Mouse (Mus musculus): ENCODE data around the gene Slc22a15. TPM values are rescaled to one million over a fixed set of nuclear protein-coding genes. Genes with fewer than 3 reads are reported as not detected.
A peak's percentile ranks its signal among the peaks of the same experiment; 100 is the strongest.

Gene Slc22a15
- polyA plus RNA-seq (2015; fragmentation: Nextera tagmentation; extraction: Ambion mirVana), result 4.5 and 5.4 TPM in 2 replicates

DNA sequence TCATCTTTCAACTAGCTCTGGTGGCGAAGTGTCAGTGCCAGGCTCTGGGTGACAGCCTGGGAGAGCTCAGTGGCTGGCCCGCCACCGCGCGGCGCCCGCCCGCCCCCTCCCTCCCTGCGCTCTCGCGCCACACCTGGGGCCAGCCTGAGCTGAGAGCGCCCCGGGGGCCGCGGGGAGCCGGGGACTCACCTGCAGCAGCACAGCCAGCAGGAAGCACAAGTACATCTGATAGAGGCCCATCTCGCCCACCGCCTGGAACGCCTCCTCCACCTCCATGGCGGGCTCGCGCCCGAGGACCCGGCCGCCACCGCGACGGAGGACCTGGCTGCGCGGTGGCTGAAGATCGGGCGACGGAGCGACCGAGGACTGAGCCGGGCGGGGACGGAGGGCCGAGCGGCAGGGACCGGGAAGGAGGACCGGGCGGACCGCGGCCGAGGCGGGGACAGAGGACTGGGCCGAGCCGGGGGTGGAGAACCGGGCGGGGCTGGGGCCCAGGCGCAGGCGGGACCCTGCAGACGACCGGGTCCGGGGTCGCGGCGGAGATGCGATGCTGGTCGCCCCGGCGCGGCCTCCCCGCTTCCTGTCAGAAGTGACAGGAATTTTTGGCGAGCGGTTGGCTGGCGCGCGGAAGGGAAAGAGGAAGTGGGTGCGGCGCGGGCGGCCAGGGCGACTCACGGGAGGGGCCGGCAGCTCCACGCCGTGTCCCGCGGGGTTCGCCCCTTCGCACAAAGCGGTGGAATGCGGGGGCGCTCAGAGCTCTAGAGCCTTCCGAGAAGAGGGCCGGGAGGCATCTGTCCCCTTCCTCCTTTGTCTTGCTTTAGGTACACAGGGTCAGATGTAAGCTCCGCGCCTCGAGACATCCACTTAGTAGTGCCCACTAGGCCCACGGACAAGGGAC lies at the start of gene Slc22a15:
Slc22a15 (minus strand) TSS at position 611 of the 898 bp plus-strand sequence.
- Histone ChIP-seq H3K4me3 (ENCODE audit: low read length) (peak within 1 kb of the TSS; percentile 92), H3K4me2 (ENCODE audit: low read length) (peak within 1 kb of the TSS; percentile 77), H3K27ac (ENCODE audit: low read depth, low read length) (peak within 1 kb of the TSS; percentile 96), H3K4me1 (ENCODE audit: control insufficient read depth, insufficient read depth, low read depth, low read length) (peaks cover 16% of the 10 kb centered on the region), H3K36me3 (ENCODE audit: control insufficient read depth, insufficient read depth, low read length) (no peaks in the 10 kb centered on the region), H3K9ac (ENCODE audit: low read depth, low read length) (peak within 1 kb of the TSS; percentile 99), H3K9me3 (ENCODE audit: control insufficient read depth, low read length) (no peaks in the 10 kb centered on the region), H3K27me3 (replicated peaks; ENCODE audit: control insufficient read depth, insufficient read depth, low read length) (no peaks in the 10 kb centered on the region)
- ATAC-seq, result peak; percentile 90
- WGBS, result under 1% methylated on average over 84 of the region's 92 CpGs

DNA sequence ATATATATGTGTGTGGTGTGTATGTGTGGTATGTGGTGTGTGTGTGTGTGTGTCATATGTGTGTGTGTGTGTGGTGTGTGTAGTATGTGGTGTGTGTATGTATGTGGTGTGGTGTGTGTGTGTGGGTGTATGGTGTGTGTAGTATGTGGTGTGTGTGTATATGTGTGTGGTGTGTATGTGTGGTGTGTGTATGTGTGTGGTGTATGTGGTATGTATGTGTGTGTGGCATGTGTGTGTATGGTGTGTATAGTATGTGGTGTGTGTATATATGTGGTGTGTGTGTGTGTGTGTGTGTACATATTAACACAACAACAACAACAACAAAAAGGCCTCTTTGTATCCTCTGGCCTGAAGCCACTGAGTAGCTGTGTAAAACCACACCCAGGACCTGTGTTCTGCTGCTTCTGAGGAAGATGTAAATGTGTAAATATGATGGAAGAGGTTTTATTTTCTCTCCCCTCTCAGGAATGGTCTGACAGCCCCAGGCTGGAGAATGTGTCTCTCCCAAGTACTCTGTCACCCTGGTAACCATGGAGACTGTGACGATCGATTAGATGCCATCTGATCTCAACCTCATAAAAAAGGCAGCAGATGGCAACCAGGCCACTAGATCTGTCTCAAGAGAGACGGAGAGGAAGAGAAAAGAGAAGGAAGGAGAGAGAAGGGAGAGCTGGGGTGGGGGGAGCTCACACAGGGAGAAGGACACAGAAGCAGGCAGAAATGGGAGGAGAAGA lies 42.7 kb upstream of the Slc22a15 start:
- peak; percentile 74 for ATAC-seq

DNA sequence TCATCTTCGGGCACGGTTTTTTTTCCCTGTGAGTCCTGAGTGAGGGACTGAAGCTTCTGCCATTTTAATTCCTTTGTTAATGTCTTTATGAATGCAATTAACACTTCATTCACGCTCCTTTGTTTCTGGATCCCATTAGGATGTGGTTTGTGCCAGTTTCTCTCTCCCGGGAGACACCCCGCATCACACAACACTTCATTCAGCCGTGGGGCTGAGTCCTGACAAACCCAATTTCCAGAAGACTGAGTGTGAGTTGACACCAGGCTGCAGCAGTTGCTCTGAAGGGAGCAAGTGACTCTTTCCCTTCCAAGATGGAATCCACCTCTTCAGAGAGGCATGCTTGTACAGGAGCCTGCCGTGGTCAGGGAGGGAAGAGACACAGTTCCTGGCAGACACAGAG lies 40.1 kb upstream of the Slc22a15 start:
- H3K36me3 ChIP-seq (ENCODE audit: control insufficient read depth, insufficient read depth, low read length), result no peaks in the 10 kb centered on the region
- no peak overlapping the region for H3K4me2 ChIP-seq (ENCODE audit: low read length)
- no peaks in the 10 kb centered on the region for H3K9me3 ChIP-seq (ENCODE audit: control insufficient read depth, low read length)
- no peak overlapping the region for H3K9ac ChIP-seq (ENCODE audit: low read depth, low read length)
- no peak overlapping the region for H3K4me3 ChIP-seq (ENCODE audit: low read length)
- WGBS, result 26% methylated on average over 7 of the region's 7 CpGs
- peaks cover 18% of the 10 kb centered on the region for H3K4me1 ChIP-seq (ENCODE audit: control insufficient read depth, insufficient read depth, low read depth, low read length)
- H3K27ac ChIP-seq (ENCODE audit: low read depth, low read length), result no peak overlapping the region
- H3K27me3 ChIP-seq (replicated peaks; ENCODE audit: control insufficient read depth, insufficient read depth, low read length), result no peaks in the 10 kb centered on the region
- ATAC-seq, result peak; percentile 43; the same call in 1 of the 2 replicates

More for the DNA sequence above, 42.7 kb upstream of the Slc22a15 start:
- WGBS, result 10% methylated on average over 3 of the region's 3 CpGs
- Histone ChIP-seq H3K27me3 (replicated peaks; ENCODE audit: control insufficient read depth, insufficient read depth, low read length) (no peaks in the 10 kb centered on the region), H3K9me3 (ENCODE audit: control insufficient read depth, low read length) (no peaks in the 10 kb centered on the region), H3K27ac (ENCODE audit: low read depth, low read length) (peak overlapping the region; percentile 71), H3K4me2 (ENCODE audit: low read length) (no peak overlapping the region), H3K4me1 (ENCODE audit: control insufficient read depth, insufficient read depth, low read depth, low read length) (peaks cover 18% of the 10 kb centered on the region), H3K36me3 (ENCODE audit: control insufficient read depth, insufficient read depth, low read length) (no peaks in the 10 kb centered on the region), H3K9ac (ENCODE audit: low read depth, low read length) (peak overlapping the region; percentile 28; the same call in 1 of the 2 replicates), H3K4me3 (ENCODE audit: low read length) (no peak overlapping the region)

DNA sequence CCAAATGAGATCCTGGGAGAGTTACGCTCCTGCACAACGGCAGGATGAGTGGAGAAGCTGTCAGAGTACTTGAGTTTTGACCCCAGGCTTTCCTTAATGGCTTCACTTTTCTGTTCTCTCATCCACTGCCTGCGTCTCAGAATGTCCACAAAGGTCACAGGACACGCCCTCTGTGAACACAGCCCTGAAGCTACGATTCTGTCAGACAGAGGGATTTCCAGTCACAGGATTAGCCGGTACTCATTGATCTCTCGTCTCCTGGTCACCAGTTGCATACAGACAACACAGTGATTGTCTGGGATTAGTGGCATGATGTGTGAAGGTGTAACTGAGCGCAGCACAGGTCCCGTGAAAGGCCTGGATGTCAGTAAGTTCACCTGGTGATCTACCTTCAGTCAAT lies 39.2 kb upstream of the Slc22a15 start:
- no peak for ATAC-seq
- Histone ChIP-seq H3K27ac (ENCODE audit: low read depth, low read length) (no peak overlapping the region), H3K27me3 (replicated peaks; ENCODE audit: control insufficient read depth, insufficient read depth, low read length) (no peaks in the 10 kb centered on the region), H3K4me1 (ENCODE audit: control insufficient read depth, insufficient read depth, low read depth, low read length) (peaks cover 18% of the 10 kb centered on the region), H3K9ac (ENCODE audit: low read depth, low read length) (no peak overlapping the region), H3K9me3 (ENCODE audit: control insufficient read depth, low read length) (no peaks in the 10 kb centered on the region), H3K36me3 (ENCODE audit: control insufficient read depth, insufficient read depth, low read length) (no peaks in the 10 kb centered on the region), H3K4me3 (ENCODE audit: low read length) (no peak overlapping the region), H3K4me2 (ENCODE audit: low read length) (no peak overlapping the region)
- 31% methylated on average over 9 of the region's 9 CpGs for WGBS

DNA sequence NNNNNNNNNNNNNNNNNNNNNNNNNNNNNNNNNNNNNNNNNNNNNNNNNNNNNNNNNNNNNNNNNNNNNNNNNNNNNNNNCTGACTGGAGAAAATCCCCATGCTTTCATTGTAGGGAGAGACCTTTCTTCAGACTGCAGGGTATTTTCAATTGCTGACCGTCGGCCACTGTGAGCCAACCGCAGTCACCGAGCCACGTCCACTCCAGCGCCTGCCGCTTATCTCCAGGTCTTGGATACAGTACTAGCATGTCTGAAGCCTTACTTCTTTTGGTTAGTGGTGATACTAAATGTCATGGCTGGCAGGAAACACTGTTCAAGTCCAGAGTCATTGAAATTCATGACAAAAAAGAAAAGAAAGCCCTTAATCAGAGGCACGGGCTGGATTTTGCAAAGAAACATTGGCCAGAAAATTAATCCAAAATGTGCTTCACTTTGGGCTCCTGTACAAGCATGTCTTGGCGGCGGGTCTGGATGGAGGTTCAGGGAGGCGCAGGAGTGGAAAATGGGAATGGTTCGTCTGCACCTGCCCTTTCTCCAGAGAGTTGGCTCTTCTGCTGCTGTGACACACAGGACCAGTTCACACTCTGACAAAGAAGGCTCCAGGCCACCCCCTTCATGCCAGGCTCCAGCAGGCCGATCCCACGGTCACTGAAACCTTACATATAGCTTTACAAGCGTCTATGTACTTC lies 37.0 kb upstream of the Slc22a15 start:
- H3K36me3 ChIP-seq (ENCODE audit: control insufficient read depth, insufficient read depth, low read length), result no peaks in the 10 kb centered on the region
- H3K4me2 ChIP-seq (ENCODE audit: low read length), result no peak overlapping the region
- 76% methylated on average over 15 of the region's 15 CpGs for WGBS
- no peak overlapping the region for H3K4me3 ChIP-seq (ENCODE audit: low read length)
- no peak for ATAC-seq
- no peaks in the 10 kb centered on the region for H3K9me3 ChIP-seq (ENCODE audit: control insufficient read depth, low read length)
- H3K4me1 ChIP-seq (ENCODE audit: control insufficient read depth, insufficient read depth, low read depth, low read length), result peaks cover 6% of the 10 kb centered on the region
- H3K9ac ChIP-seq (ENCODE audit: low read depth, low read length), result no peak overlapping the region
- no peaks in the 10 kb centered on the region for H3K27me3 ChIP-seq (replicated peaks; ENCODE audit: control insufficient read depth, insufficient read depth, low read length)
- H3K27ac ChIP-seq (ENCODE audit: low read depth, low read length), result no peak overlapping the region

DNA sequence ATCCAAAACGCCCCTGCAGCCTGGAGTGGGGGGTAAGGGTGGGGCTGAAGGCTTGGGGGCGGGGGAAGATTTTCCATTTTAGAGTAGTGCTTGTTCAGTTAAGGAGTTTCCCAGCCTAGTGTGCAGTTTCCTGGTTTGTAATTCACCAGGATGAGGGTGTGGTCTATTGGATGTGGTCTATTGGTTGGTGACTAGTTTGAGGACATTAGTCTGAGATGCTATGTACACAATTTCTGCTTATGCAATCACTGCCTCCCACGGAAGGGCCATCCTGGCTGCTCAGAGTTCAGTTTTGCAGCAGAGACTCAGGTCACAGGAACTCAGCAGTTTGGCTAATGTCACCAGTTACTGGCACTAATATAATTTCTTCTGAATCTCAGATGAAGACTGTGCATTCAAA lies 33.8 kb upstream of the Slc22a15 start:
- ATAC-seq, result no peak
- Histone ChIP-seq H3K9ac (ENCODE audit: low read depth, low read length) (no peak overlapping the region), H3K4me3 (ENCODE audit: low read length) (no peak overlapping the region), H3K9me3 (ENCODE audit: control insufficient read depth, low read length) (no peaks in the 10 kb centered on the region), H3K4me2 (ENCODE audit: low read length) (no peak overlapping the region), H3K27ac (ENCODE audit: low read depth, low read length) (no peak overlapping the region), H3K36me3 (ENCODE audit: control insufficient read depth, insufficient read depth, low read length) (no peaks in the 10 kb centered on the region), H3K4me1 (ENCODE audit: control insufficient read depth, insufficient read depth, low read depth, low read length) (no peaks in the 10 kb centered on the region; the same call in 1 of the 2 replicates), H3K27me3 (replicated peaks; ENCODE audit: control insufficient read depth, insufficient read depth, low read length) (no peaks in the 10 kb centered on the region)
- WGBS, result 76% methylated on average over 3 of the region's 3 CpGs

DNA sequence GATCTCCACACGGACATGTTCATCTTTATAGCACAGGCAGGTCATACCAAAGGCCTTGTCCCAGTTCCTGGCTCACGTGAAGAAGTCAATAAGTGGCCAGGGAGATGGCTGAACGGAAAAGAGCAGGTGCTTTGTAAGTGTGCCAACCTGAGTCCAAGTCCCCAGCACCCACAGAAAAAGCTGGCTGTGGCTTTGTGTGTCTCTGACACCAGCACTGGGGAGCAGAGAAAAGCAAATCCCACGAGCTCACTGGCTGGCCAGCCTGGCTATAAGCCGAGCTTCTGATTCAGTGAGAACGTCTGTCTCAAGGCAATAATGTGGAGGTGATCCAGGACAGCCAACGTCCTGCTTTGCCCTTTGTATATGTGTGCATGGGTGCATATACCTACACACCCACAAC lies 29.3 kb upstream of the Slc22a15 start:
- no peak overlapping the region for H3K9ac ChIP-seq (ENCODE audit: low read depth, low read length)
- no peak overlapping the region for H3K4me3 ChIP-seq (ENCODE audit: low read length)
- H3K4me2 ChIP-seq (ENCODE audit: low read length), result no peak overlapping the region
- no peak for ATAC-seq
- H3K27me3 ChIP-seq (replicated peaks; ENCODE audit: control insufficient read depth, insufficient read depth, low read length), result no peaks in the 10 kb centered on the region
- H3K27ac ChIP-seq (ENCODE audit: low read depth, low read length), result no peak overlapping the region
- no peaks in the 10 kb centered on the region for H3K36me3 ChIP-seq (ENCODE audit: control insufficient read depth, insufficient read depth, low read length)
- WGBS, result 59% methylated on average over 7 of the region's 7 CpGs
- no peaks in the 10 kb centered on the region; the same call in 1 of the 2 replicates for H3K4me1 ChIP-seq (ENCODE audit: control insufficient read depth, insufficient read depth, low read depth, low read length)
- H3K9me3 ChIP-seq (ENCODE audit: control insufficient read depth, low read length), result no peaks in the 10 kb centered on the region

DNA sequence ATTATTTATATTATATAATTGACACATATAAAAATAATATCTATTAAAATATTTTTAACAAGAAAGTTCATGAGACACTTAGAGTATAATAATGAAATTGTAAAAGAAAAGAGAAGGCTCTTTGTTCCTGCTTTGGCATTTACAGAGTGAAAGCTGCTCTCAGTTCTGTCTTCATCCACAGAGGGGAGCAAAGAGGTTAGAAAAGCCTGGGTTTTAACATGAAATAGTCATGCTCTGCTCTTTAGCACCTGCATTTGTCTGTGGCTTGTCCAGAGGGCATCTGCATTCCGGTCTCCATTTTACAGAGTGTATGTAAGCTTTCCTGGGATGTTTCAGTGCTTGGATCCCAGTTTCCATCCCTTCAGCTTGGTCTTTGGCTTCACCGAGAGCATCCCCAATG lies 28.3 kb upstream of the Slc22a15 start:
- no peak overlapping the region for H3K27ac ChIP-seq (ENCODE audit: low read depth, low read length)
- H3K4me1 ChIP-seq (ENCODE audit: control insufficient read depth, insufficient read depth, low read depth, low read length), result no peaks in the 10 kb centered on the region; the same call in 1 of the 2 replicates
- no peak overlapping the region for H3K9ac ChIP-seq (ENCODE audit: low read depth, low read length)
- H3K4me2 ChIP-seq (ENCODE audit: low read length), result no peak overlapping the region
- H3K36me3 ChIP-seq (ENCODE audit: control insufficient read depth, insufficient read depth, low read length), result no peaks in the 10 kb centered on the region
- H3K27me3 ChIP-seq (replicated peaks; ENCODE audit: control insufficient read depth, insufficient read depth, low read length), result no peaks in the 10 kb centered on the region
- no peaks in the 10 kb centered on the region for H3K9me3 ChIP-seq (ENCODE audit: control insufficient read depth, low read length)
- no peak overlapping the region for H3K4me3 ChIP-seq (ENCODE audit: low read length)
- 71% methylated on average over 2 of the region's 2 CpGs for WGBS
- peak; percentile 64 for ATAC-seq
